Mouse (Mus musculus): ENCODE data around the gene Pitpnm3.

- TF ChIP-seq TAL1 (IDR thresholded peaks at IDR 0.05; ENCODE audit: low read length) (no peak), GATA1 (IDR thresholded peaks at IDR 0.05; ENCODE audit: low read length) (no peak)
Observed at GRCm38 (mm10) chr11:72014674-72015073, 120.9 kb downstream of the Pitpnm3 start.
